Mouse (Mus musculus) gonadal fat pad, adult 2 months (tissue): ENCODE measurements at regions not wholly inside any gene's neighbourhood (a gene's known extent, or its start where the extent isn't known, plus 50 kb on each side); places are given as distances from the start of the nearest gene placed in this dataset.

Experiments used
- DNase-seq: peaks from one replicate; pipeline ENCODE4 v3.0.0-alpha.2; 2012; ENCODE audit warnings: low read depth

- no peak for DNase-seq
These were observed 261.1 kb downstream of the Tgfb2 start for GRCm38 (mm10) chr1:186444701-186445131.

- no peak for DNase-seq
These were observed 263.6 kb downstream of the Tgfb2 start for GRCm38 (mm10) chr1:186442160-186442559.

- DNase-seq: no peak
These were observed 270.3 kb downstream of the Tgfb2 start for GRCm38 (mm10) chr1:186435336-186435972.

- no peak for DNase-seq
These were observed 271.0 kb downstream of the Tgfb2 start for GRCm38 (mm10) chr1:186434782-186435181.

- no peak for DNase-seq
These were observed 271.8 kb downstream of the Tgfb2 start for GRCm38 (mm10) chr1:186434007-186434406.

- no peak for DNase-seq
These were observed 272.6 kb downstream of the Tgfb2 start for GRCm38 (mm10) chr1:186433169-186433665.

- DNase-seq: no peak
These were observed 280.4 kb downstream of the Tgfb2 start for GRCm38 (mm10) chr1:186425421-186425820.

- DNase-seq: no peak
These were observed 281.7 kb downstream of the Tgfb2 start for GRCm38 (mm10) chr1:186424084-186424483.

GRCm38 (mm10) chr1:186417101-186417500, 288.7 kb downstream of the Tgfb2 start:
- DNase-seq: no peak

GRCm38 (mm10) chr1:186415321-186415720, 290.5 kb downstream of the Tgfb2 start:
- no peak for DNase-seq

- no peak for DNase-seq
These were observed 291.9 kb downstream of the Tgfb2 start for GRCm38 (mm10) chr1:186413886-186414245.

GRCm38 (mm10) chr1:186413064-186413885, 292.5 kb downstream of the Tgfb2 start:
- DNase-seq: no peak

GRCm38 (mm10) chr1:186412296-186412695, 293.5 kb downstream of the Tgfb2 start:
- no peak for DNase-seq

- DNase-seq: no peak
These were observed 291.9 kb upstream of the Lyplal1 start for GRCm38 (mm10) chr1:186408986-186409441.

GRCm38 (mm10) chr1:186407656-186408055, 290.5 kb upstream of the Lyplal1 start:
- no peak for DNase-seq

GRCm38 (mm10) chr1:186405693-186406092, 288.6 kb upstream of the Lyplal1 start:
- no peak for DNase-seq

GRCm38 (mm10) chr1:186399762-186400161, 282.7 kb upstream of the Lyplal1 start:
- DNase-seq: no peak

- DNase-seq: no peak
These were observed 275.9 kb upstream of the Lyplal1 start for GRCm38 (mm10) chr1:186393005-186393404.

- no peak for DNase-seq
These were observed 267.3 kb upstream of the Lyplal1 start for GRCm38 (mm10) chr1:186384440-186384839.

GRCm38 (mm10) chr1:186383453-186383852, 266.3 kb upstream of the Lyplal1 start:
- no peak for DNase-seq

GRCm38 (mm10) chr1:186383006-186383405, 265.9 kb upstream of the Lyplal1 start:
- DNase-seq: no peak

GRCm38 (mm10) chr1:186379938-186380847, 263.1 kb upstream of the Lyplal1 start:
- DNase-seq: no peak
